Mouse (Mus musculus) gastrocnemius, postnatal 25 days (tissue): Measurements from ENCODE around the gene Sebox. TPM values are rescaled to one million over a fixed set of nuclear protein-coding genes. Genes with fewer than 3 reads are reported as not detected.
A peak's percentile ranks its signal among the peaks of the same experiment; 100 is the strongest.

Experiments used
- DNase-seq: peaks from one replicate; pipeline ENCODE4 v3.0.0; 2022
- total RNA-seq, 2 experiments: library from RNA; stranded (reverse); gene quantifications; 1 replicate in 1 of 2; 2 replicates in 1 of 2; pipeline ENCODE4 v1.2.3; 2021

Gene Sebox
- total RNA-seq, 2 experiments from 2014 or later, result not detected

GRCm38 (mm10) chr11:78535376-78536079 lies 32.3 kb downstream of the Sebox start:
- peak; percentile 35 for DNase-seq

- DNase-seq, result peak; percentile 98
Observed at GRCm38 (mm10) chr11:78536080-78536689, 32.9 kb downstream of the Sebox start, which contains the start of the genes Tnfaip1 and Ift20. Gene Tnfaip1 (minus strand): TSS chr11:78536332. Gene Ift20 (plus strand): TSS chr11:78536361.

- DNase-seq, result no peak
Observed at GRCm38 (mm10) chr11:78536690-78537084, 33.4 kb downstream of the Sebox start.

GRCm38 (mm10) chr11:78540358-78540757 lies 37.1 kb downstream of the Sebox start:
- DNase-seq, result no peak

- no peak for DNase-seq
Observed at GRCm38 (mm10) chr11:78544449-78545111, 41.3 kb downstream of the Sebox start.

- DNase-seq, result no peak
Observed at GRCm38 (mm10) chr11:78545181-78545580, 41.9 kb downstream of the Sebox start.

- no peak for DNase-seq
Observed at GRCm38 (mm10) chr11:78547718-78548460, 44.6 kb downstream of the Sebox start.

GRCm38 (mm10) chr11:78549491-78549987 lies 46.3 kb downstream of the Sebox start:
- no peak for DNase-seq

- DNase-seq, result peak; percentile 97
Observed at GRCm38 (mm10) chr11:78550168-78551058, 47.2 kb downstream of the Sebox start, which contains the start of gene Tmem97. Gene Tmem97 (minus strand): TSS chr11:78550777.

GRCm38 (mm10) chr11:78551059-78551398 lies 47.8 kb downstream of the Sebox start:
- no peak for DNase-seq

Other genes with a start within 250 kb of the Sebox start
- 100 to 1,000 TPM; 206 to 226 TPM for gene 2610507B11Rik, start 241.7 kb upstream of the Sebox start, total RNA-seq
- gene BC030499, start 212.6 kb upstream of the Sebox start, total RNA-seq, result 1 to 10 TPM in 1 of 2 experiments, under 1 TPM in 1; 0.82 to 1.4 TPM
- 1 to 10 TPM; 3.1 to 4.2 TPM for gene Spag5, start 201.9 kb upstream of the Sebox start, total RNA-seq
- gene Aldoc, start 180.5 kb upstream of the Sebox start, total RNA-seq, result 1 to 10 TPM; 2.5 to 2.6 TPM
- gene Pigs, start 175.0 kb upstream of the Sebox start, total RNA-seq, result 10 to 100 TPM; 18.3 to 20.4 TPM
- 10 to 100 TPM in 1 of 2 experiments, 1 to 10 TPM in 1; 8.4 to 10.5 TPM for gene Unc119, start 160.0 kb upstream of the Sebox start, total RNA-seq
- gene Foxn1, start 116.9 kb upstream of the Sebox start, total RNA-seq, result not detected
- not detected for gene Slc13a2, start 81.2 kb upstream of the Sebox start, total RNA-seq
- 1 to 10 TPM; 1.4 to 1.5 TPM for gene Slc46a1, start 37.8 kb upstream of the Sebox start, total RNA-seq
- gene Sarm1, start 5.7 kb upstream of the Sebox start, total RNA-seq, result under 1 TPM; 0.67 to 1.00 TPM
- gene Vtn, start 4.4 kb upstream of the Sebox start, total RNA-seq, result 10 to 100 TPM; 11.0 to 12.5 TPM
- 10 to 100 TPM; 12.3 to 13.6 TPM for gene Tmem199, start 8.7 kb downstream of the Sebox start, total RNA-seq
- gene Poldip2, start 8.7 kb downstream of the Sebox start, total RNA-seq, result 100 to 1,000 TPM in 1 of 2 experiments, 10 to 100 TPM in 1; 97.5 to 106 TPM
- gene Tnfaip1, start 32.9 kb downstream of the Sebox start, total RNA-seq, result 10 to 100 TPM; 35.9 to 38.0 TPM
- 10 to 100 TPM; 21.4 to 21.7 TPM for gene Ift20, start 32.9 kb downstream of the Sebox start, total RNA-seq
- gene Tmem97, start 47.3 kb downstream of the Sebox start, total RNA-seq, result 1 to 10 TPM; 3.2 to 3.7 TPM
- gene Nlk, start 193.9 kb downstream of the Sebox start, total RNA-seq, result 1 to 10 TPM; 5.6 to 5.7 TPM
- 1 to 10 TPM; 9.5 to 10.0 TPM for gene Ccnq, start 248.3 kb downstream of the Sebox start, total RNA-seq